In the genomic region with DNA sequence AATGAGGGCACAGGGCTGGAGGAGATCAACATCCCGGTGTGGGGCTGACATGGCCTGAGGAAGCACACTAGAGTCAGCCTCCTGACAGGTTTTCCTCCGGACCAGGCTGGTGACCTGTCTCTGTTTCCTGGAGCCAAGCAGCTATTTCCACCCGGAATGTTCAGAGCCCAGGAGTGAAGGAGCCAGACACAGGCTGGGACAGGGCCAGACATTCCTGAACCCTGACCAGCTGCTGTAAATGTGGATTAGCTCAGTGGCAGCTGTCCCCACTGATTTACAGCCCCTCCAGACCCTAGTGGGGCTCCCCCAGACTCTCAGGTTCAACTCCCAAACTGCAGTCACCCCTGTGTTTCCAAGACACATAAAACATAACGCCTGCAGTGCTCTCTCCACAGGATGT, we compare ENCODE assay signal across 10 mouse cellular contexts. TPM values are rescaled to one million over a fixed set of nuclear protein-coding genes. Genes with fewer than 3 reads are reported as not detected.
DNase-seq lines count a peak whose midpoint lies in the region; ATAC-seq and TF ChIP-seq lines count a peak whose summit lies in the region.
"Had no signal": no experiment of that assay in that cellular context is flagged by ENCODE, and none has a peak within 500 bp of the region (broad histone marks: within the 10 kb centered on the region; RNA-seq: fewer than 3 reads in every experiment).

No protein-coding gene starts in this region.

- no peaks in the 10 kb centered on the region for H3K27me3 ChIP-seq in heart, embryonic 10.5 days (ENCODE audit: insufficient read depth, poor library complexity, severe bottlenecking)
- H3K27me3 ChIP-seq in heart, postnatal 0 days (ENCODE audit: control insufficient read depth, insufficient read depth, low read length): no peaks in the 10 kb centered on the region
- H3K27me3 ChIP-seq in neural tube, embryonic 15.5 days (replicated peaks): no peaks in the 10 kb centered on the region
- H3K27me3 ChIP-seq in midbrain, embryonic 14.5 days (ENCODE audit: control insufficient read depth, insufficient read depth, low read length): no peaks in the 10 kb centered on the region
- H3K27me3 ChIP-seq: CH12.LX; megakaryocyte, embryonic 14.5 days had no signal

- no peaks in the 10 kb centered on the region for H3K36me3 ChIP-seq in heart, embryonic 10.5 days
- H3K36me3 ChIP-seq in heart, postnatal 0 days (replicated peaks; ENCODE audit: control insufficient read depth, insufficient read depth, low read length): no peaks in the 10 kb centered on the region
- H3K36me3 ChIP-seq in neural tube, embryonic 15.5 days: no peaks in the 10 kb centered on the region
- H3K36me3 ChIP-seq in midbrain, embryonic 14.5 days (ENCODE audit: control insufficient read depth, insufficient read depth, low read length): no peaks in the 10 kb centered on the region

- peak; percentile 74 to 79 for DNase-seq in heart, adult 18-20 months
- no peak for DNase-seq in heart, embryonic 10.5 days (ENCODE audit: low spot score)
- peak; percentile 70 for DNase-seq in heart, postnatal 0 days (ENCODE audit: low spot score)
- DNase-seq in kidney, postnatal 14 days: peak; percentile 83
- no peak for DNase-seq in midbrain, embryonic 14.5 days
- DNase-seq in right cerebral cortex, postnatal 4 days: no peak
- DNase-seq in retina, postnatal 1 day: no peak

- peaks cover 29% of the 10 kb centered on the region for H3K4me1 ChIP-seq in heart, embryonic 10.5 days
- peaks cover 41% of the 10 kb centered on the region for H3K4me1 ChIP-seq in heart, postnatal 0 days (ENCODE audit: control insufficient read depth, insufficient read depth)
- peaks cover 54% of the 10 kb centered on the region for H3K4me1 ChIP-seq in neural tube, embryonic 15.5 days
- H3K4me1 ChIP-seq in midbrain, embryonic 14.5 days (ENCODE audit: control insufficient read depth, insufficient read depth, low read length): peaks cover 17% of the 10 kb centered on the region; the same call in 1 of the 2 replicates

- WGBS in heart, embryonic 10.5 days: 47% methylated on average over 4 of the region's 4 CpGs
- WGBS in heart, postnatal 0 days: 14% methylated on average over 4 of the region's 4 CpGs
- WGBS in neural tube, embryonic 15.5 days: 59% methylated on average over 4 of the region's 4 CpGs
- 77% methylated on average over 4 of the region's 4 CpGs for WGBS in midbrain, embryonic 14.5 days

- no peak for TF ChIP-seq EP300 in heart, postnatal 0 days (IDR thresholded peaks at IDR 0.05; ENCODE audit: low read depth)

- H3K9ac ChIP-seq in heart, postnatal 0 days (replicated peaks; ENCODE audit: low read depth, low read length): no peak overlapping the region
- no peak overlapping the region for H3K9ac ChIP-seq in neural tube, embryonic 15.5 days (replicated peaks)
- H3K9ac ChIP-seq in midbrain, embryonic 14.5 days (replicated peaks; ENCODE audit: low read length): no peak overlapping the region

- ATAC-seq in heart, postnatal 0 days (ENCODE audit: insufficient read depth, low read depth): peak; percentile 83
- no peak for ATAC-seq in neural tube, embryonic 15.5 days (ENCODE audit: low FRiP score)
- ATAC-seq in midbrain, embryonic 14.5 days (ENCODE audit: low FRiP score, low TSS enrichment): no peak

- no peak for TF ChIP-seq CTCF in heart, postnatal 0 days (IDR thresholded peaks at IDR 0.05; ENCODE audit: low read depth)

- no peak overlapping the region for H3K27ac ChIP-seq in heart, embryonic 10.5 days
- H3K27ac ChIP-seq in heart, postnatal 0 days (ENCODE audit: low read depth): peak overlapping the region; percentile 73
- H3K27ac ChIP-seq in neural tube, embryonic 15.5 days (replicated peaks): 0 out of 2 replicates have a peak overlapping the region, but pooled peaks have one; percentile 28
- no peak overlapping the region for H3K27ac ChIP-seq in midbrain, embryonic 14.5 days (replicated peaks; ENCODE audit: low read depth, low read length)

- H3K4me3 ChIP-seq in heart, embryonic 10.5 days: no peak overlapping the region
- H3K4me3 ChIP-seq in heart, postnatal 0 days (ENCODE audit: low read depth, low read length): no peak overlapping the region
- no peak overlapping the region for H3K4me3 ChIP-seq in neural tube, embryonic 15.5 days (replicated peaks)
- H3K4me3 ChIP-seq in midbrain, embryonic 14.5 days (replicated peaks; ENCODE audit: low read depth, low read length): no peak overlapping the region
- H3K4me3 ChIP-seq: megakaryocyte, embryonic 14.5 days had no signal

- H3K9me3 ChIP-seq in heart, embryonic 10.5 days: peaks cover 4% of the 10 kb centered on the region; the same call in 1 of the 2 replicates
- peaks cover 5% of the 10 kb centered on the region; the same call in 1 of the 2 replicates for H3K9me3 ChIP-seq in heart, postnatal 0 days (replicated peaks; ENCODE audit: control insufficient read depth, low read length)
- H3K9me3 ChIP-seq in neural tube, embryonic 15.5 days (replicated peaks): no peaks in the 10 kb centered on the region
- H3K9me3 ChIP-seq in midbrain, embryonic 14.5 days (ENCODE audit: control insufficient read depth, low read length): no peaks in the 10 kb centered on the region

- no peak overlapping the region for H3K4me2 ChIP-seq in heart, postnatal 0 days (ENCODE audit: low read depth, low read length)
- no peak overlapping the region for H3K4me2 ChIP-seq in neural tube, embryonic 15.5 days
- no peak overlapping the region for H3K4me2 ChIP-seq in midbrain, embryonic 14.5 days (ENCODE audit: low read length)

RNA-seq across cellular contexts. Expression of a gene that starts 42.7 kb away (rescaled TPM):
- not detected for total RNA-seq in heart, adult 18-20 months (2021)
- polyA plus RNA-seq in heart, embryonic 10.5 days (2016; fragmentation: Nextera tagmentation; extraction: Ambion mirVana): 0.15 and 0.44 TPM in 2 replicates
- not detected in 2 replicates for total RNA-seq in heart, postnatal 0 days (2014; rRNA removed; ENCODE audit: low replicate concordance)
- 0.08 TPM in 1 of 2 replicates, not detected in the other for polyA plus RNA-seq in heart, postnatal 0 days (2015; fragmentation: Nextera tagmentation; extraction: Ambion mirVana)
- polyA plus RNA-seq in neural tube, embryonic 15.5 days (2015; fragmentation: Nextera tagmentation; extraction: Ambion mirVana): 178 and 204 TPM in 2 replicates
- 92.7 and 116 TPM in 2 replicates for polyA plus RNA-seq in midbrain, embryonic 14.5 days (2014; fragmentation: Nextera tagmentation; extraction: Ambion mirVana)
- total RNA-seq: CH12.LX had no signal

Comparison
In these comparisons a context has a peak if more than half of its experiments do, and no peak if none do; other contexts are left out.
1. DNase-seq: peak in heart, adult 18-20 months (2 of 2), heart, postnatal 0 days (single experiment) and kidney, postnatal 14 days (single experiment); none in heart, embryonic 10.5 days (single experiment), midbrain, embryonic 14.5 days (single experiment), right cerebral cortex, postnatal 4 days (single experiment) and retina, postnatal 1 day (single experiment).
2. H3K27ac ChIP-seq: peak in heart, postnatal 0 days (single experiment) and neural tube, embryonic 15.5 days (single experiment); none in heart, embryonic 10.5 days (single experiment) and midbrain, embryonic 14.5 days (single experiment).
3. RNA of a gene that starts 42.7 kb away (polyA plus RNA-seq): 178 to 204 TPM in neural tube, embryonic 15.5 days and 92.7 to 116 TPM in midbrain, embryonic 14.5 days; 0.15 to 0.44 TPM in heart, embryonic 10.5 days and 0.08 TPM in heart, postnatal 0 days; every median in the first group is over 10 times any median in the second.